Mouse (Mus musculus): ENCODE data around the gene Gm9857. TPM values are rescaled to one million over a fixed set of nuclear protein-coding genes. Genes with fewer than 3 reads are reported as not detected.

Gene Gm9857
- polyA plus RNA-seq, 1 experiment from 2014 or later = not detected

GRCm38 (mm10) chr3:108911548-108912413 is 28.5 kb downstream of the Gm9857 start, which contains the start of gene Prpf38b:
Gene Prpf38b (minus strand): TSS chr3:108911727.
- ATAC-seq (ENCODE audit: low FRiP score) (peak; percentile 99), DNase-seq (ENCODE audit: low spot score) (peak; percentile 97)
- Histone ChIP-seq H3K4me1 (replicated peaks; ENCODE audit: control insufficient read depth, insufficient read depth, low read length) (peaks cover 18% of the 10 kb centered on the region), H3K9ac (peak within 1 kb of the TSS; percentile 89), H3K4me2 (replicated peaks) (peak within 1 kb of the TSS; percentile 78), H3K27ac (peak within 1 kb of the TSS; percentile 95), H3K36me3 (replicated peaks; ENCODE audit: control insufficient read depth, insufficient read depth) (peaks cover 12% of the 10 kb centered on the region), H3K27me3 (ENCODE audit: control insufficient read depth, insufficient read depth, low read length) (no peaks in the 10 kb centered on the region), H3K9me3 (ENCODE audit: control insufficient read depth, low read length) (no peaks in the 10 kb centered on the region), H3K4me3 (replicated peaks; ENCODE audit: low read length) (peak within 1 kb of the TSS; percentile 90)
- 2% methylated on average over 53 of the region's 53 CpGs for WGBS

DNA sequence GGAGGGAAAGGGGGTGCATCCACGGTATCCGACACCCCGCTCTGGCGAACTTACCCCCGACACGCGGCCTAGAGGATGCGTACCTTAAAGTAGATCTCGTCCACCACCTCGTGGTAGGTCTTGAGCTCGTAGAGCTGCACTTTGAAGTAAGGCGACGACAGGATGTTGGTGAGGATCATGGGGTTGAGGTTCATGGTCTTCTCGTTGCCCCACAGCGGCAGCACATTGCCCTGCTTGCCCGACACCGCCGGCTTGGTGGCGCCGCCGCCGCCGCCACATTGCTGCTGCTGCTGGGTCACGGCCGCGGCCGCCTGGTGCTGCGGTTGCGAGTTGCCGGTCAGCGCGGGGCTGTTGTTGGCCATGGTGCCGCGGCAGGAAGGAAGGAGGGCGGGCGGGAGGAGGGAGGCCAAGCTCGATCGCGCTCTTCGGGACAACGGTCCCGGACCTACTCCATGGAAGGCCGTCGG is 29.1 kb downstream of the Gm9857 start:
- H3K4me1 ChIP-seq (replicated peaks; ENCODE audit: control insufficient read depth, insufficient read depth, low read length) = peaks cover 18% of the 10 kb centered on the region
- H3K4me3 ChIP-seq (replicated peaks; ENCODE audit: low read length) = peak overlapping the region; percentile 90
- peak overlapping the region; percentile 89 for H3K9ac ChIP-seq
- H3K4me2 ChIP-seq (replicated peaks) = peak overlapping the region; percentile 78
- H3K27ac ChIP-seq = peak overlapping the region; percentile 95
- no peaks in the 10 kb centered on the region for H3K9me3 ChIP-seq (ENCODE audit: control insufficient read depth, low read length)
- peak; percentile 87 for ATAC-seq (ENCODE audit: low FRiP score)
- H3K36me3 ChIP-seq (replicated peaks; ENCODE audit: control insufficient read depth, insufficient read depth) = peaks cover 18% of the 10 kb centered on the region
- DNase-seq (ENCODE audit: low spot score) = peak; percentile 54
- WGBS = under 1% methylated on average over 44 of the region's 44 CpGs
- no peaks in the 10 kb centered on the region for H3K27me3 ChIP-seq (ENCODE audit: control insufficient read depth, insufficient read depth, low read length)

DNA sequence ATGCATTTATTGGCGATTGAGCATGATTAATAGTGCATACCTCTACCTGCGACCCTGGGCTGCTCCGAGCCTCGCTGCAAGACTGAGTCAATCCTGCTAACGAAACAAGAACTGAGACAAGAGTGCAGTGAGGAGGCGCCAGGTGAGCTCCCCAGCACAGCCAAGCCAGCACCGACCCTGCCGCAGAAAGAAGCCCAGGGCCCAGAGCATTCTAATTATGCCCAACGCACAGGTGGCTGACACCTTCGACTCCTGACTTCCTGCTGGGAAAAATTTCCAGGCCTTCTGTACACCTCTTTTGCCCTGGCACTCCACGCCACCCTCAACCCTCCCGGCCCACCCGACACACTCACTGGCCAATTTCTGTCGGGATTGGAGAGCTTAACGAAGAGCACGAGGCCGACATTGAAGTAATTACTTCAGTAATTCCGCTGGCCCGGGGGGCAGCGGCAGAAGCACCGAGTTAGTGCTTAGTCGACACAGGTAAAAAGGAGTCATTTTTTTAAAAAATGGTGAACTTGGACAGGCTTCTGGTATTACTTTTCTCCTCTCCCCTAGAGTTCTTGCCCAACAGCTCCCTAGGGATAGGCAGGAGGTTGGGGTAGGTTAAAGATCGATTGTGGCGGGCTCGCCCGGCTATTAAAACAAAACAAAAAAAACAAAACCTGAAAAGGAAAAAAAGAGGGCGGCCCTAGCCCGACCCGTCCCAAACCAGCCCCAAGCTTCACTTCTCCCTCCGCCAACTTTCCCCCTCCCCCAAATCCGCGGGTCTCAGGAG is 29.8 kb downstream of the Gm9857 start:
- ATAC-seq (ENCODE audit: low FRiP score) = no peak

GRCm38 (mm10) chr3:108902934-108903333 is 37.3 kb downstream of the Gm9857 start:
- WGBS = 95% methylated on average over 6 of the region's 6 CpGs
- Histone ChIP-seq H3K27ac (no peak overlapping the region), H3K36me3 (replicated peaks; ENCODE audit: control insufficient read depth, insufficient read depth) (peaks cover 63% of the 10 kb centered on the region)

More for the DNA sequence above, 29.8 kb downstream of the Gm9857 start:
- Histone ChIP-seq H3K9ac (peak overlapping the region; percentile 89), H3K36me3 (replicated peaks; ENCODE audit: control insufficient read depth, insufficient read depth) (peaks cover 24% of the 10 kb centered on the region), H3K4me2 (replicated peaks) (peak overlapping the region; percentile 78), H3K4me1 (replicated peaks; ENCODE audit: control insufficient read depth, insufficient read depth, low read length) (peaks cover 18% of the 10 kb centered on the region), H3K4me3 (replicated peaks; ENCODE audit: low read length) (peak overlapping the region; percentile 90), H3K27ac (peak overlapping the region; percentile 95), H3K27me3 (ENCODE audit: control insufficient read depth, insufficient read depth, low read length) (no peaks in the 10 kb centered on the region), H3K9me3 (ENCODE audit: control insufficient read depth, low read length) (no peaks in the 10 kb centered on the region)
- no peak for DNase-seq (ENCODE audit: low spot score)
- under 1% methylated on average over 31 of the region's 32 CpGs for WGBS

GRCm38 (mm10) chr3:108902038-108902437 is 38.2 kb downstream of the Gm9857 start:
- Histone ChIP-seq H3K4me1 (replicated peaks; ENCODE audit: control insufficient read depth, insufficient read depth, low read length) (no peaks in the 10 kb centered on the region), H3K9me3 (ENCODE audit: control insufficient read depth, low read length) (no peaks in the 10 kb centered on the region), H3K36me3 (replicated peaks; ENCODE audit: control insufficient read depth, insufficient read depth) (peaks cover 54% of the 10 kb centered on the region), H3K27ac (no peak overlapping the region), H3K4me3 (replicated peaks; ENCODE audit: low read length) (no peak overlapping the region), H3K27me3 (ENCODE audit: control insufficient read depth, insufficient read depth, low read length) (no peaks in the 10 kb centered on the region), H3K4me2 (replicated peaks) (no peak overlapping the region), H3K9ac (no peak overlapping the region)
- DNase-seq (ENCODE audit: low spot score) = no peak
- no peak for ATAC-seq (ENCODE audit: low FRiP score)
- WGBS = 59% methylated on average over 2 of the region's 2 CpGs

More at GRCm38 (mm10) chr3:108902934-108903333, 37.3 kb downstream of the Gm9857 start:
- DNase-seq (ENCODE audit: low spot score) (no peak), ATAC-seq (ENCODE audit: low FRiP score) (no peak)
- H3K9ac ChIP-seq = no peak overlapping the region
- no peak overlapping the region for H3K4me2 ChIP-seq (replicated peaks)
- no peak overlapping the region for H3K4me3 ChIP-seq (replicated peaks; ENCODE audit: low read length)
- H3K4me1 ChIP-seq (replicated peaks; ENCODE audit: control insufficient read depth, insufficient read depth, low read length) = no peaks in the 10 kb centered on the region
- no peaks in the 10 kb centered on the region for H3K9me3 ChIP-seq (ENCODE audit: control insufficient read depth, low read length)
- no peaks in the 10 kb centered on the region for H3K27me3 ChIP-seq (ENCODE audit: control insufficient read depth, insufficient read depth, low read length)

- no peak for DNase-seq (ENCODE audit: low spot score)
- no peak for ATAC-seq (ENCODE audit: low FRiP score)
Measured at GRCm38 (mm10) chr3:108900681-108901080, 39.6 kb downstream of the Gm9857 start.

DNA sequence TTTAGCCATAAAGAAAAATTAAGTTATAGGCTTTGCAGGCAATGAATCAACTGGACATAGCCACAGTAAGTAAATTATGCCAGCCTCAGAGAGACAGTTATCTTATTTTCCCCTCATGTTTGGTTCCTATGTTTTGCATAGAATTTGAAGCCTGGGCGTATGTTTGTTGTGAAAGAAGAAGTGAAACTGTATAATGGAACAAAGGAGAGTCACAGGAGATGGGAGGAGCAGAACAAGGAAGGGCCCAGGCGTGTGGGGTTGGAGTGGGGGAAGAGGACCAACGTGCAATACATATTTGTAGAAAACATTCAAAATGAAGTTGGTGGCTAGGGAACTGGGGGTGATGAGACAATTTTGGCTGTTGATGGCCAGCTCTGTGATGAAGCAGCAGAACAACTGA is 40.1 kb downstream of the Gm9857 start:
- 88% methylated on average over 3 of the region's 3 CpGs for WGBS
- no peak for ATAC-seq (ENCODE audit: low FRiP score)
- DNase-seq (ENCODE audit: low spot score) = no peak

More at GRCm38 (mm10) chr3:108900681-108901080, 39.6 kb downstream of the Gm9857 start:
- WGBS = 84% methylated on average over 5 of the region's 5 CpGs
- H3K27me3 ChIP-seq (ENCODE audit: control insufficient read depth, insufficient read depth, low read length) = no peaks in the 10 kb centered on the region
- H3K27ac ChIP-seq = no peak overlapping the region
- H3K4me1 ChIP-seq (replicated peaks; ENCODE audit: control insufficient read depth, insufficient read depth, low read length) = no peaks in the 10 kb centered on the region
- no peaks in the 10 kb centered on the region for H3K9me3 ChIP-seq (ENCODE audit: control insufficient read depth, low read length)
- no peak overlapping the region for H3K9ac ChIP-seq
- H3K36me3 ChIP-seq (replicated peaks; ENCODE audit: control insufficient read depth, insufficient read depth) = peaks cover 42% of the 10 kb centered on the region
- no peak overlapping the region for H3K4me2 ChIP-seq (replicated peaks)
- no peak overlapping the region for H3K4me3 ChIP-seq (replicated peaks; ENCODE audit: low read length)

DNA sequence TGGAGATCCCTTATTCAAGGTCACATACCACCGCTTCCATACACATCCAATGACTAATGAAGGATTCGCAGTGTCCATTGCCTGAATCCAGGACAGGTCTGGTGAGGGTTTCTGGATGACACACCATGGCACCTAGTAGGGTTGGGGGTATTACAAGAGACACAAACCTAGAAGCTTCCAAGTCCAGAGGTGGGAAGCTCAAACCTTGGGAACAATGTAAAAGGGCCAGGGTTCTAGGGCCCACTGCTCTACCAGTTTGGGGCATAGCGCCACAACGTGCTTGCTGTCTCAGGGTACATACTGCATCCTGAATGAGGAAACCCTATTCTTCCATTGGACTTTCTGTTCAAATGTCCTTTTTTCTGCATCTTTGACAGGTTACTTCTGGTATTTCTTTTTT is 41.6 kb downstream of the Gm9857 start:
- H3K36me3 ChIP-seq (replicated peaks; ENCODE audit: control insufficient read depth, insufficient read depth) = peaks cover 22% of the 10 kb centered on the region
- H3K4me2 ChIP-seq (replicated peaks) = no peak overlapping the region
- no peak overlapping the region for H3K27ac ChIP-seq
- DNase-seq (ENCODE audit: low spot score) = no peak
- no peaks in the 10 kb centered on the region for H3K27me3 ChIP-seq (ENCODE audit: control insufficient read depth, insufficient read depth, low read length)
- no peaks in the 10 kb centered on the region for H3K9me3 ChIP-seq (ENCODE audit: control insufficient read depth, low read length)
- no peak overlapping the region for H3K4me3 ChIP-seq (replicated peaks; ENCODE audit: low read length)
- H3K4me1 ChIP-seq (replicated peaks; ENCODE audit: control insufficient read depth, insufficient read depth, low read length) = no peaks in the 10 kb centered on the region
- no peak overlapping the region for H3K9ac ChIP-seq
- ATAC-seq (ENCODE audit: low FRiP score) = no peak
- 92% methylated on average over 4 of the region's 4 CpGs for WGBS

More for the DNA sequence above, 40.1 kb downstream of the Gm9857 start:
- no peak overlapping the region for H3K9ac ChIP-seq
- H3K9me3 ChIP-seq (ENCODE audit: control insufficient read depth, low read length) = no peaks in the 10 kb centered on the region
- H3K4me1 ChIP-seq (replicated peaks; ENCODE audit: control insufficient read depth, insufficient read depth, low read length) = no peaks in the 10 kb centered on the region
- H3K27me3 ChIP-seq (ENCODE audit: control insufficient read depth, insufficient read depth, low read length) = no peaks in the 10 kb centered on the region
- no peak overlapping the region for H3K27ac ChIP-seq
- H3K4me2 ChIP-seq (replicated peaks) = no peak overlapping the region
- H3K4me3 ChIP-seq (replicated peaks; ENCODE audit: low read length) = no peak overlapping the region
- peaks cover 37% of the 10 kb centered on the region for H3K36me3 ChIP-seq (replicated peaks; ENCODE audit: control insufficient read depth, insufficient read depth)

DNA sequence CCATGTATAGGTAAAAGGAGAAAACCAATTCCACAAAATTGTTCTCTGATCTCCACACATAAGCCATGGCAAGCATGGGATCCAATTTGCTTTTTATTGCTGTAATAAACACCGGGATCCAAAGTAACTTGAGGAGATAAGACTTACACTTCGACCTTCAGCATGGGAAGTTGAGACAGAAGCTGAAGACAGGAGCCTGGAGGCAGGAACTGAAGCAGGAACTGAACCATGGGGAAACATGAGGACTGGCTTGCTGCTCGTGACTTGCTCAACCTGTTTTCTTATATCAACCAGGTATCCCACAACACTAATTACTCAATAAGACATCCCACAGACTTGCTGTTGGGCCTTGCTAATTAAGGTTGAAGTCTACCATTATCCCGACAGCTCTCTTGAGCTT is 47.3 kb downstream of the Gm9857 start:
- no peak overlapping the region for H3K4me2 ChIP-seq (replicated peaks)
- ATAC-seq (ENCODE audit: low FRiP score) (no peak), DNase-seq (ENCODE audit: low spot score) (no peak)
- WGBS = 80% methylated on average over 4 of the region's 4 CpGs
- H3K27ac ChIP-seq = no peak overlapping the region
- H3K9ac ChIP-seq = no peak overlapping the region
- no peaks in the 10 kb centered on the region for H3K36me3 ChIP-seq (replicated peaks; ENCODE audit: control insufficient read depth, insufficient read depth)
- no peaks in the 10 kb centered on the region for H3K9me3 ChIP-seq (ENCODE audit: control insufficient read depth, low read length)
- H3K4me3 ChIP-seq (replicated peaks; ENCODE audit: low read length) = no peak overlapping the region
- H3K4me1 ChIP-seq (replicated peaks; ENCODE audit: control insufficient read depth, insufficient read depth, low read length) = no peaks in the 10 kb centered on the region
- no peaks in the 10 kb centered on the region for H3K27me3 ChIP-seq (ENCODE audit: control insufficient read depth, insufficient read depth, low read length)
